Mouse (Mus musculus) lung, postnatal 0 days (tissue): Measurements from ENCODE around the gene Slc25a19.

ENCODE experiments used
- CTCF ChIP-seq: IDR thresholded peaks from 2 replicates; pipeline ENCODE4 v1.5.1; 2016; ENCODE audit warnings: antibody characterized with exemption, mild to moderate bottlenecking
- EP300 ChIP-seq: IDR thresholded peaks from 2 replicates; pipeline ENCODE4 v1.6.1; 2016; ENCODE audit warnings: antibody characterized with exemption, mild to moderate bottlenecking, control low read depth

- TF ChIP-seq CTCF (no peak), EP300 (no peak)
These were observed 6.9 kb upstream of the Slc25a19 start for GRCm38 (mm10) chr11:115635041-115635440.
